Mouse (Mus musculus) kidney, adult 8-10 months (tissue): ENCODE results near the gene Mroh2a.
"Not testable (repeated sequence)": the region's sequence is repeated elsewhere in the genome, so short reads cannot be mapped to it uniquely, and the experiment has no call there.

Source experiments
- DNase-seq, 2 experiments: peaks; one replicate each; pipeline ENCODE4 v3.0.0; 2022

Gene Mroh2a

GRCm38 (mm10) chr1:88219054-88219453 lies 7.7 kb upstream of the Mroh2a start:
- no peak for DNase-seq

- DNase-seq: no peak
Measured at GRCm38 (mm10) chr1:88220336-88220735, 6.5 kb upstream of the Mroh2a start.

GRCm38 (mm10) chr1:88222216-88222615 lies 4.6 kb upstream of the Mroh2a start:
- no peak for DNase-seq

GRCm38 (mm10) chr1:88223011-88223515 lies 3.7 kb upstream of the Mroh2a start:
- not testable (repeated sequence) for DNase-seq

- DNase-seq: no peak
Measured at GRCm38 (mm10) chr1:88223591-88223990, 3.2 kb upstream of the Mroh2a start.

- DNase-seq: peak in 1 of 2 experiments; percentile 55
Measured at GRCm38 (mm10) chr1:88224029-88224776, 2.6 kb upstream of the Mroh2a start.

- not testable (repeated sequence) for DNase-seq
Measured at GRCm38 (mm10) chr1:88225301-88225700, 1.5 kb upstream of the Mroh2a start.

- no peak for DNase-seq
Measured at GRCm38 (mm10) chr1:88225741-88226140, 1.0 kb upstream of the Mroh2a start.

- peak in 1 of 2 experiments; percentile 2 for DNase-seq
Measured at GRCm38 (mm10) chr1:88227482-88227881, 696 bp downstream of the Mroh2a start.

GRCm38 (mm10) chr1:88228121-88228520 lies 1.3 kb downstream of the Mroh2a start:
- peak in 1 of 2 experiments; percentile 1 for DNase-seq

- DNase-seq: no peak
Measured at GRCm38 (mm10) chr1:88229566-88229965, 2.8 kb downstream of the Mroh2a start.

GRCm38 (mm10) chr1:88229986-88230385 lies 3.2 kb downstream of the Mroh2a start:
- no peak for DNase-seq

- DNase-seq: no peak
Measured at GRCm38 (mm10) chr1:88230421-88230820, 3.6 kb downstream of the Mroh2a start.

- DNase-seq: no peak
Measured at GRCm38 (mm10) chr1:88230981-88231802, 4.4 kb downstream of the Mroh2a start.

GRCm38 (mm10) chr1:88231803-88232499 lies 5.2 kb downstream of the Mroh2a start:
- no peak for DNase-seq

GRCm38 (mm10) chr1:88232664-88233380 lies 6.0 kb downstream of the Mroh2a start:
- no peak for DNase-seq

- DNase-seq: no peak
Measured at GRCm38 (mm10) chr1:88233421-88234247, 6.8 kb downstream of the Mroh2a start.

- no peak for DNase-seq
Measured at GRCm38 (mm10) chr1:88234248-88234610, 7.4 kb downstream of the Mroh2a start.

GRCm38 (mm10) chr1:88234646-88235045 lies 7.9 kb downstream of the Mroh2a start:
- no peak for DNase-seq

GRCm38 (mm10) chr1:88235046-88235893 lies 8.5 kb downstream of the Mroh2a start:
- DNase-seq: no peak
